Comparison of ENCODE assay signal across 10 mouse cellular contexts in the genomic region with DNA sequence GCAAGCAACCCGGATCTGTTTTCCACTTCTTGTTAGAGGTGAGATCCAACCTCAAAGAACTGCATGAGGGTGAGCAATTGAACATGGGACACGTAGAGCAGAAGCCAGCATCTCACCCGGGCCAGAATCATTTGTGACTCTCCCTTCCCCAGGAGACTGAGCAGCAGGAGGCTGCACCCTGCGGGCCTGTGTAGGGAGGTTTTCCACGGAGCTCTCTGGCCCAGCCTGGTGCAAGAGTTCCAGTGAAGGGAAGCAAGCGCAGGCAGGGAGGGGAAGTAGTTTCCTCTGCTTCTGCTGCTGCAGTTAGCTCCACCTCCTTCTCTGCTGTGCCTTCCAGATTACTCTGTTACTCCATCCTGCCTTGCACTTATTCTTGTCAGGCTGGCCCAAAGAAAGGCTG.
DNase-seq lines count a peak whose midpoint lies in the region; ATAC-seq lines count a peak whose summit lies in the region.
"Had no signal": no experiment of that assay in that cellular context is flagged by ENCODE, and none has a peak within 500 bp of the region (broad histone marks: within the 10 kb centered on the region; RNA-seq: fewer than 3 reads in every experiment).

No protein-coding gene starts in this region.

- peaks cover 13% of the 10 kb centered on the region for H3K4me1 ChIP-seq in forebrain, embryonic 13.5 days
- peaks cover 6% of the 10 kb centered on the region for H3K4me1 ChIP-seq in midbrain, embryonic 14.5 days (ENCODE audit: control insufficient read depth, insufficient read depth, low read length)

- no peaks in the 10 kb centered on the region for H3K27me3 ChIP-seq in forebrain, embryonic 13.5 days
- H3K27me3 ChIP-seq in midbrain, embryonic 14.5 days (ENCODE audit: control insufficient read depth, insufficient read depth, low read length), result no peaks in the 10 kb centered on the region
- H3K27me3 ChIP-seq: Patski had no signal

- DNase-seq in kidney, postnatal 10 days, result peak; percentile 53
- DNase-seq in kidney, adult 18-20 months, result no peak
- peak; percentile 70 to 78 for DNase-seq in heart, adult 18-20 months
- peak; percentile 35 for DNase-seq in liver
- DNase-seq in skeletal muscle tissue, adult 2 months (ENCODE audit: low read depth, low spot score), result peak; percentile 29
- no peak for DNase-seq in urinary bladder, adult 18-20 months (ENCODE audit: low spot score in 2 of 2)
- DNase-seq in midbrain, embryonic 14.5 days, result no peak

- H3K27ac ChIP-seq in forebrain, embryonic 13.5 days, result no peak overlapping the region
- H3K27ac ChIP-seq in midbrain, embryonic 14.5 days (replicated peaks; ENCODE audit: low read depth, low read length), result no peak overlapping the region

- 55% methylated on average over 6 of the region's 6 CpGs for WGBS in forebrain, embryonic 13.5 days
- WGBS in midbrain, embryonic 14.5 days, result 59% methylated on average over 6 of the region's 6 CpGs

- H3K4me2 ChIP-seq in forebrain, embryonic 13.5 days, result no peak overlapping the region
- H3K4me2 ChIP-seq in midbrain, embryonic 14.5 days (ENCODE audit: low read length), result no peak overlapping the region

- no peaks in the 10 kb centered on the region for H3K36me3 ChIP-seq in forebrain, embryonic 13.5 days (ENCODE audit: poor library complexity, severe bottlenecking)
- no peaks in the 10 kb centered on the region for H3K36me3 ChIP-seq in midbrain, embryonic 14.5 days (ENCODE audit: control insufficient read depth, insufficient read depth, low read length)

- no peak for ATAC-seq in forebrain, embryonic 13.5 days
- ATAC-seq in midbrain, embryonic 14.5 days (ENCODE audit: low FRiP score, low TSS enrichment), result no peak
- ATAC-seq: Patski had no signal

- H3K9ac ChIP-seq in forebrain, embryonic 13.5 days, result no peak overlapping the region
- H3K9ac ChIP-seq in midbrain, embryonic 14.5 days (replicated peaks; ENCODE audit: low read length), result no peak overlapping the region

- H3K9me3 ChIP-seq in forebrain, embryonic 13.5 days (replicated peaks), result no peaks in the 10 kb centered on the region
- no peaks in the 10 kb centered on the region for H3K9me3 ChIP-seq in midbrain, embryonic 14.5 days (ENCODE audit: control insufficient read depth, low read length)

- no peak overlapping the region for H3K4me3 ChIP-seq in forebrain, embryonic 13.5 days
- H3K4me3 ChIP-seq in midbrain, embryonic 14.5 days (replicated peaks; ENCODE audit: low read depth, low read length), result no peak overlapping the region
- H3K4me3 ChIP-seq: myocyte had no signal

Comparison
In these comparisons a context has a peak if more than half of its experiments do, and no peak if none do; other contexts are left out.
1. DNase-seq: peak in kidney, postnatal 10 days (single experiment), heart, adult 18-20 months (2 of 2), liver (single experiment) and skeletal muscle tissue, adult 2 months (single experiment); none in kidney, adult 18-20 months (single experiment), urinary bladder, adult 18-20 months (0 of 2) and midbrain, embryonic 14.5 days (single experiment).